Mouse (Mus musculus) heart, embryonic 16.5 days (tissue): ENCODE data around the gene Thsd1. TPM values are rescaled to one million over a fixed set of nuclear protein-coding genes. Genes with fewer than 3 reads are reported as not detected.
"Not testable (repeated sequence)": the region's sequence is repeated elsewhere in the genome, so short reads cannot be mapped to it uniquely, and the experiment has no call there.

ENCODE experiments used
- ATAC-seq: fragments of 200-750 bp; cut with Nextera tagmentation; replicated peaks from 2 replicates; pipeline ENCODE4 v1.8.0; 2017; ENCODE audit warnings: moderate number of reproducible peaks; ENCODE audit not compliant: insufficient read depth, low FRiP score; ENCODE audit errors: extremely low read depth
- H3K27ac ChIP-seq: fragments of 300-500 bp; sonication (generic); 2 replicates; pipeline ENCODE4 v1.5.1; 2014; ENCODE audit warnings: mild to moderate bottlenecking, low read length, control low read depth, moderate library complexity
- H3K27me3 ChIP-seq: fragments of 300-500 bp; sonication (generic); 2 replicates; pipeline ENCODE4 v1.6.1; 2014; ENCODE audit warnings: low read length, mixed read lengths; ENCODE audit not compliant: control insufficient read depth, insufficient read depth
- H3K36me3 ChIP-seq: fragments of 300-500 bp; sonication (generic); 2 replicates; pipeline ENCODE4 v1.6.1; 2014; ENCODE audit not compliant: control insufficient read depth, insufficient read depth
- H3K4me1 ChIP-seq: fragments of 300-500 bp; sonication (generic); 2 replicates; pipeline ENCODE4 v1.6.1; 2014; ENCODE audit warnings: low read length, mixed read lengths; ENCODE audit not compliant: control insufficient read depth, insufficient read depth
- H3K4me2 ChIP-seq: fragments of 300-500 bp; sonication (generic); 2 replicates; pipeline ENCODE4 v1.6.1; 2014; ENCODE audit warnings: low read depth, mild to moderate bottlenecking, control low read depth, low read length
- H3K4me3 ChIP-seq: fragments of 300-500 bp; sonication (generic); 2 replicates; pipeline ENCODE4 v1.5.1; 2014; ENCODE audit warnings: mild to moderate bottlenecking, control low read depth, low read length
- H3K9ac ChIP-seq: fragments of 300-500 bp; sonication (generic); 2 replicates; pipeline ENCODE4 v1.6.1; 2014; ENCODE audit warnings: low read length, control low read depth
- H3K9me3 ChIP-seq: fragments of 300-500 bp; sonication (generic); replicated peaks from 2 replicates; pipeline ENCODE4 v1.6.1; 2016; ENCODE audit warnings: low read length; ENCODE audit not compliant: control insufficient read depth
- WGBS: fragments of 180-500 bp; shearing (Covaris S2); extraction: QIAGEN DNeasy Blood & Tissue Kit; methylation state at CpG from one replicate; pipeline ENCODE4 v1.1.7; 2014; 5-methylcytosine and 5-hydroxymethylcytosine counted together
- polyA plus RNA-seq: library from polyadenylated mRNA; unstranded; fragments of >200 nt; fragmentation: Nextera tagmentation; extraction: Ambion mirVana; gene quantifications from 2 replicates; pipeline ENCODE4 v1.2.1, GENCODE M21; 2015

Thsd1 gene
- polyA plus RNA-seq, 1 experiment from 2014 or later, result 13.2 TPM

DNA sequence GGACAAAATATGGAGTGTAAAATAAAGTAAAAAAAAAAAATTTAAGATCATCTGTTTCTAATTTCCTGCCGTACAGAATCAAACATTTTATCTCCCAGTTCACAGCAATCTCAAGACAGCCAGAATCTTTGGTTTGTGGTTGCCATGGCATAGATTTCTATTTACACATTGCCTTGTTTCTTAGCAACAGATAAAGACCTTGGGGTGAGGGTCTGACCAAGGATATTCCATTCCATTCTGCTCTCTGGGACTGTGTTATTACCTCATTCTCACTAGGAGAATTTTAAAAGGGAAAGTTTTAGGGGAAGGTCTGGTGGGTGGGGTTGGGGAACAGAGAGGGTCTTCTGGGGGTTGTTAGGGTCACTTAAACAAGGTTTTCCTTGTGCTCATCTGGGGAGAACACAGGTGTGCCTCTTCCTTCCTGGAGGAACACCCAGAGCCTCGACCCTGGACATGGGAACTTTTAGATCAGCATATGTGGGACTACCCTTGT, 55.9 kb downstream of the Thsd1 start, which contains the start of gene Tpte:
Tpte (plus strand) TSS at position 443 of the 493 bp plus-strand sequence.
- Histone ChIP-seq H3K4me2 (no peak within 1 kb of the TSS), H3K4me1 (no peaks in the 10 kb centered on the region), H3K36me3 (no peaks in the 10 kb centered on the region), H3K27me3 (no peaks in the 10 kb centered on the region), H3K4me3 (no peak within 1 kb of the TSS), H3K9ac (no peak within 1 kb of the TSS), H3K27ac (no peak within 1 kb of the TSS), H3K9me3 (no peaks in the 10 kb centered on the region)
- ATAC-seq, result no peak
- 55% methylated on average over 2 of the region's 2 CpGs for WGBS

DNA sequence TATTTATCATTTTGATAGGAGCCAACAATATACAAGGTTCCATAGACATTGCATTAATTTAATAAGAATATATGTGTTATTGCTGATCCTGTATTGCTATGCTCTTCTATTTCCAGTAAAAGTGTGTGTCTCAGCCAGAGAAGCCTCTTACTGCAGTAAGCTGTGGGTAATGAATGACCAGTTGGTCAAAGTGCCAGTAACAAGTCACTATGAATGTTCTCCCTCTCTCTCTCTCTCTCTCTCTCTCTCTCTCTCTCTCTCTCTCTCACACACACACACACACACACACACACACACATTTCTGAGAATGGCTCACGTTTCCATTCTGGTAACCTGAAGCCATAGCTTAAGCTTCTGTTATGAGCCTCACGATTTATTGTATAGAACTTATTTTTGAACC, 75.2 kb downstream of the Thsd1 start:
- no peaks in the 10 kb centered on the region for H3K27me3 ChIP-seq
- H3K9ac ChIP-seq, result no peak overlapping the region
- no peaks in the 10 kb centered on the region for H3K9me3 ChIP-seq
- no peak overlapping the region for H3K27ac ChIP-seq
- no peak overlapping the region for H3K4me2 ChIP-seq
- no peak overlapping the region for H3K4me3 ChIP-seq
- H3K36me3 ChIP-seq, result no peaks in the 10 kb centered on the region
- 61% methylated on average over 2 of the region's 2 CpGs for WGBS
- no peak for ATAC-seq
- no peaks in the 10 kb centered on the region for H3K4me1 ChIP-seq

DNA sequence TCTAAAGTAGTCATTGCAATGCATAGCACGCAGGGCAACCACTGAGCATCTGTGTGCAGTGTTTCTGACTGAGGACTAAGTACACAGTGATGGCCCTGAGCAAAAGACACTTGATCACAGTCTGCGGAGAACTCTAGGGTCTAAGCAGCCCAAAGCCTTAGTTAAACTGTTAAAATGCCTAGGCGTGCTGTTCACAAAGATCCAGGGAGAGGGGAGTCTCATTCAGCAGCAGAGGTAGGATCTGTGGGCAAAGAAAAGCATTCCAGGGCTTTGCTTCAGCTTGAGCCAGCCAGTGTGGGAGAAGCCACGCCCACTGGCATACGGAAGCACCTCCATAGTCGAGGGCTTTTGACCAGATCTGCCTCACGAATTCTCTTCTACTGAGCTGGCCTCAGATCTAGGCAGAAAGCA, 75.8 kb downstream of the Thsd1 start:
- Histone ChIP-seq H3K36me3 (no peaks in the 10 kb centered on the region), H3K27me3 (no peaks in the 10 kb centered on the region), H3K4me3 (peak overlapping the region; percentile 31), H3K4me2 (peak overlapping the region; percentile 56), H3K9ac (no peak overlapping the region), H3K9me3 (no peaks in the 10 kb centered on the region), H3K4me1 (no peaks in the 10 kb centered on the region), H3K27ac (no peak overlapping the region)
- WGBS, result 24% methylated on average over 7 of the region's 7 CpGs
- no peak for ATAC-seq

DNA sequence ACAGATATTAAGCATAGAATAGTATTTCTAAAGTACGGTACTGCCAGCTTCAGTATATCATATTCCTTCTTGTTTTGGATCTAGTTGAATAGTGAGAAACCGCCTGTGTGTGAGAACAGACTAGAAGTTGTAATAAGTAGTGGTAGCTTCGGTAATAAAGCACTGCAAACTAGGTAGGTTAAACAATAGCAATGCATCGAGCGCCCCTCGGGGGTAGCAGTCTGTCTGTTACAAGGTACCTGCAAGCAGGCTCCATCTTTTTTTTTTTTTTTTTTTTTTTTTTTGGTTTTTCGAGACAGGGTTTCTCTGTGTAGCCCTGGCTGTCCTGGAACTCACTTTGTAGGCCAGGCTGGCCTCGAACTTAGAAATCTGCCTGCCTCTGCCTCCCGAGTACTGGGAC, 76.9 kb downstream of the Thsd1 start:
- H3K9ac ChIP-seq, H3K4me3 ChIP-seq, H3K36me3 ChIP-seq, ATAC-seq, H3K9me3 ChIP-seq, H3K27ac ChIP-seq, H3K4me2 ChIP-seq, H3K4me1 ChIP-seq, H3K27me3 ChIP-seq: not testable (repeated sequence)
- 75% methylated on average over 8 of the region's 9 CpGs for WGBS

DNA sequence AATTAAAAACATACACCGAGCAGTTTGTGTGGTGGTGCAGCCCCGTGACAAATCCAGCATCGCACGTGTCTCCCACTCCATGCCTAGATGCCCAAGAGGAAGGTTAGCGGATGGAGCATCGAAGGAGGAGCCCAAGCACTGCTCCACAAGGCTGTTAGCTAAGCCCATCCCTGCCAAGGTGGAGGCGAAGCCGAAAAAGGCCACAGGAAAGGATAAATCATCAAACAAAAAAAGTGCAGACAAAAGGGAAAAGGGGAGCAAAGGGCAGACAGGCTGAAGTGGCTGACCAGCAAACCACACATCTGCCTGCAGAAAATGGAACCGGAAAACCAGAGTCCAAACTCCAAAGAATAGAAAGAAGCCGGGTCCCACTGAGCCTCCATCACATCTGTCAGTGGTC, 79.9 kb downstream of the Thsd1 start:
- no peak overlapping the region for H3K27ac ChIP-seq
- 73% methylated on average over 10 of the region's 10 CpGs for WGBS
- H3K27me3 ChIP-seq, result no peaks in the 10 kb centered on the region
- no peaks in the 10 kb centered on the region for H3K36me3 ChIP-seq
- no peak for ATAC-seq
- no peaks in the 10 kb centered on the region for H3K4me1 ChIP-seq
- H3K4me2 ChIP-seq, result no peak overlapping the region
- H3K9me3 ChIP-seq, result no peaks in the 10 kb centered on the region
- no peak overlapping the region for H3K4me3 ChIP-seq
- H3K9ac ChIP-seq, result no peak overlapping the region

Other genes with a start within 250 kb of the Thsd1 start
- 1.1 and 1.3 TPM in 2 replicates for gene Atp7b, start 167.0 kb upstream of the Thsd1 start, polyA plus RNA-seq
- 14.7 and 16.0 TPM in 2 replicates for gene Alg11, start 166.6 kb upstream of the Thsd1 start, polyA plus RNA-seq
- gene Nek5, start 102.3 kb upstream of the Thsd1 start, polyA plus RNA-seq, result 0.38 and 0.51 TPM in 2 replicates
- 4.9 and 5.3 TPM in 2 replicates for gene Nek3, start 60.9 kb upstream of the Thsd1 start, polyA plus RNA-seq
- 29.1 and 37.4 TPM in 2 replicates for gene Ckap2, start 41.5 kb upstream of the Thsd1 start, polyA plus RNA-seq
- gene Vps36, start 34.5 kb upstream of the Thsd1 start, polyA plus RNA-seq, result 21.6 and 21.7 TPM in 2 replicates
- not detected in 2 replicates for gene Tpte, start 56.1 kb downstream of the Thsd1 start, polyA plus RNA-seq
- 12.0 and 13.2 TPM in 2 replicates for gene Slc25a15, start 171.3 kb downstream of the Thsd1 start, polyA plus RNA-seq
- gene Mrps31, start 184.0 kb downstream of the Thsd1 start, polyA plus RNA-seq, result 49.7 and 55.2 TPM in 2 replicates